Mouse (Mus musculus): ENCODE measurements around the gene Ap1b1. TPM values are rescaled to one million over a fixed set of nuclear protein-coding genes. Genes with fewer than 3 reads are reported as not detected.

Ap1b1 gene
- polyA plus RNA-seq (2016; fragmentation: Nextera tagmentation; extraction: Ambion mirVana): 110 TPM in 2 replicates

DNA sequence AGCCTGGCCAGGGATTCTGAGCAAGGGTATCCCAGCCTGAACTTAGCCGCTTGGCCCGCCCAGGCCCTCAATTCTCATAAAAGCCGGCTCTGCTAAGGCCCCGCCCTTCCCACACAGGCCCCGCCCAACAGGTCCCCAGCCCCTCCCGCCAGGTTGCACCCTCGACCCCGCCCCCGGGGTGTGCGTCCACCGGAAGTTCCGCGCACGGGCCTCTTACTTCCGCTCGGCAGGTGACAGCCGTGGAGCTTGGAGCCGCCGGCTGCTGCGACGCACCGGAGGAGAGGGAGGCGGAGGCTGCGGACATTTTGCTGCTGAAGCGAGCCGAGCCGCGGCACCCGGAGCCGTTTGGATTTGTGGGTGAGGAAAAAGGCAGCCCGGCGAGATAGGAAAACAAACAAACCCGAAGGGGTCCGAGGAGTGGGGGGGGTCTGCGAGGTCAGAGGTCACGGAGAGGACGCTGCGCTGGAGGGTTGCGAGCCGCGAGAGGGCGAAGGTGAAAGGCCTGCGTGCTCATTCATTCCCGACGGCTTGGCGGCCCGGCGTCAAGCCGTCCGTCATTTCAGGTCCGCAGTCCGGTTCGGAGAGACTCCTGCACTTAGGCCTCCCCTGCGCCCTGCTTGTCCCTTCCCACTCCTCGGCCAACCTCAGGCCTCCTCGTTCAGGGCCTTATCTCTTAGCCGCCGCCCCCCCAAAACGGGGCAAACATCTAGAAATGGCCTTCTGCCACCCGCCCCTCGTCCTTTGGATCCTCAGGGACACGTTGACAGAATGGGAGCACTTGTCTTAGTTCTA, at the start of gene Ap1b1:
Gene Ap1b1, plus strand, starts transcription at position 130 of the 792 bp plus-strand sequence.
- ATAC-seq: peak; percentile 94
- peaks cover 37% of the 10 kb centered on the region for H3K36me3 ChIP-seq
- H3K9me3 ChIP-seq (replicated peaks): no peaks in the 10 kb centered on the region
- H3K27me3 ChIP-seq (replicated peaks): no peaks in the 10 kb centered on the region
- peaks cover 81% of the 10 kb centered on the region for H3K4me1 ChIP-seq
- peak within 1 kb of the TSS; percentile 88 for H3K27ac ChIP-seq
- under 1% methylated on average over 62 of the region's 62 CpGs for WGBS (ENCODE audit: insufficient replicate concordance)
- peak within 1 kb of the TSS; percentile 90 for H3K4me2 ChIP-seq
- peak within 1 kb of the TSS; percentile 84 for H3K4me3 ChIP-seq
- H3K9ac ChIP-seq: peak within 1 kb of the TSS; percentile 89

- no peak for ATAC-seq
- 46% methylated on average over 13 of the region's 13 CpGs for WGBS (ENCODE audit: insufficient replicate concordance)
Observed at GRCm38 (mm10) chr11:4946530-4946929, 40.1 kb upstream of the Ap1b1 start.

GRCm38 (mm10) chr11:4946947-4947812, 39.4 kb upstream of the Ap1b1 start:
- Histone ChIP-seq H3K4me3 (peak overlapping the region; percentile 57), H3K4me2 (peak overlapping the region; percentile 82), H3K4me1 (peaks cover 16% of the 10 kb centered on the region), H3K27ac (no peak overlapping the region), H3K27me3 (replicated peaks) (peaks cover 99% of the 10 kb centered on the region), H3K36me3 (no peaks in the 10 kb centered on the region), H3K9ac (no peak overlapping the region), H3K9me3 (replicated peaks) (no peaks in the 10 kb centered on the region)
- under 1% methylated on average over 116 of the region's 120 CpGs for WGBS (ENCODE audit: insufficient replicate concordance)
- ATAC-seq: peak; percentile 52; the same call in 1 of the 2 replicates

More at GRCm38 (mm10) chr11:4946530-4946929, 40.1 kb upstream of the Ap1b1 start:
- no peaks in the 10 kb centered on the region for H3K36me3 ChIP-seq
- H3K27me3 ChIP-seq (replicated peaks): peaks cover 95% of the 10 kb centered on the region
- H3K4me3 ChIP-seq: peak overlapping the region; percentile 57; the same call in 1 of the 2 replicates
- H3K4me1 ChIP-seq: peaks cover 16% of the 10 kb centered on the region
- no peaks in the 10 kb centered on the region for H3K9me3 ChIP-seq (replicated peaks)
- H3K4me2 ChIP-seq: peak overlapping the region; percentile 82
- H3K27ac ChIP-seq: no peak overlapping the region
- no peak overlapping the region for H3K9ac ChIP-seq

DNA sequence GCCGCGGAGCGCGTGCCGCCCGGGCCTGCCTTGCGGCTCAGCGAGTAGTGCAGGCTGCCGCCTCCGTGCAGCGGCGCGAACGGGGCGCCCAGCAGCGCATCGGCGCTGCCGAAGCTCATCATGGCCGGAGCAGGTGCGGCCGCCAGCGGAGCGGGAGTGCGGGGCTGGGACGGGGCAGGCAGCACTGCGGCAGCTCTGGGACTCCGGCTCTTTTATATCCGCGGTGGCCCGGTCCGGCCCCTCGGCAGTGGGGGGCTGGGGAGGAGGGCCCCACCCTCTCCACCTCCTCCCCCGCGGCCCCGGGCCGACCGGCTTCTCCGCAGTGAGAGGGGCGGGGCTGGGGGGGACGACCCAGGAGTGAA, 38.8 kb upstream of the Ap1b1 start, which contains the start of gene Nefh:
Gene Nefh, minus strand, starts transcription at position 252 of the 362 bp plus-strand sequence.
- 0 out of 2 replicates have a peak, but pooled peaks have one; percentile 18 for ATAC-seq
- WGBS (ENCODE audit: insufficient replicate concordance): 2% methylated on average over 37 of the region's 41 CpGs
- Histone ChIP-seq H3K36me3 (no peaks in the 10 kb centered on the region), H3K9me3 (replicated peaks) (no peaks in the 10 kb centered on the region), H3K9ac (no peak within 1 kb of the TSS), H3K4me1 (peaks cover 16% of the 10 kb centered on the region), H3K27ac (no peak within 1 kb of the TSS), H3K27me3 (replicated peaks) (peaks cover 99% of the 10 kb centered on the region), H3K4me2 (peak within 1 kb of the TSS; percentile 82), H3K4me3 (peak within 1 kb of the TSS; percentile 57)

DNA sequence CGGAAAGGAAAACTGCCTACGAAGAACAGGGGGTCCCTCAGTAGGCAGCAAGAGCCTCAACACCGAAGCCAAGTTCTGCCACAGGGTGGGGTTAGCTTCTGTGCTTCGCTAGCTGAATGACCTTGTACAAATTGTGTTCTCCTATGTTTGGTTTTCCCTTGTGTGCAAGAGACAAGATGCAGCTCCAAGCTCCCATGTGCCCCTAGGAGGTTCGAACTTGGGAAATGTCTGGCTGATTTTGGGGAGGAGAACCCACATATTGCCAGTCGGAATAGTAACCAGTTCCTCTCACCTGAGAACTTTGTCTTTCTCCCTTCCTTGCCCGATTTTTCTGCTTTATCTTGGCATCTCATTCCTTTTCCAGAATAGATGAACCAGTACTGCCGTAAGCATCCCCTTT, 37.8 kb upstream of the Ap1b1 start:
- H3K27me3 ChIP-seq (replicated peaks): peaks cover 100% of the 10 kb centered on the region
- H3K9me3 ChIP-seq (replicated peaks): no peaks in the 10 kb centered on the region
- no peak overlapping the region for H3K4me2 ChIP-seq
- 32% methylated on average over 8 of the region's 8 CpGs for WGBS (ENCODE audit: insufficient replicate concordance)
- no peak overlapping the region for H3K4me3 ChIP-seq
- H3K9ac ChIP-seq: no peak overlapping the region
- no peak overlapping the region for H3K27ac ChIP-seq
- peaks cover 21% of the 10 kb centered on the region for H3K4me1 ChIP-seq
- H3K36me3 ChIP-seq: no peaks in the 10 kb centered on the region
- ATAC-seq: no peak

DNA sequence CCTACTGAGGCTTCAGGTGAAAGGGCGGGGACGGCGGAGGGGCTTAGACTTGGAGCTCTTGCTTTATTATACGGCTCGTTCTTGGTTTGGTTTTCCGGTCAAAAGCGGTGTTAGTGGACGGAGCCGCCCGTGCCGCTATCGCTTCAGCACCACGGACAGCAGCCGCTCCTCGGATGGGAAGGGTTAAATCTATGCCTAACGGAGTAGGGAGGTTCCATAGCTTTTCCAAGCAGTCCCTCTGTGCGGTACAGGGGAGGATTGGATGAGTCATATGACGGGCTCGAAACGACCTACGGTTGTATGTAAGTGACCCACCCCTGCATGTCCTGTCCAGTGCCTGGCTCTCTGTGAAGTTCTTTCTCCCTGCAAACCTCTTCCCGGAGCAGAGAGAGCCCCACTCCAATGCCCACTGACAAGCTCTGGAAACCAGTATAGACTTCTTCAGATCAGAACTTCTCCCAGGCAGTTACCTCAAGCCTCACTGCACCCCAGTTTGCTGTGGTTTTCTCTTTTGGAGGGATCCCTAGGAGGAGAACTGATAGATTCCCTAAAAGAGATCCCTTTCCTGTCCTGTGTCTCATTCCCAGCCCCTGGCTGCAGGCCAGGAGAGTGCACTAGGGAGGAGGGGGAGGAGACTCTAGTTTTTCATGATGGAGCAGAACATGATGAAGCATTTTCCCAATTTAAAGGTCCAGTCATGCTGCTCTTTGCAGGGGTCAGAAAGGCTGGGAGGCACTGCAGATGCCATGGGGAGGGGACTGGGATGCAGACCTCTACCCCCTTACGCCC, 37.2 kb upstream of the Ap1b1 start:
- 7% methylated on average over 23 of the region's 23 CpGs for WGBS (ENCODE audit: insufficient replicate concordance)
- H3K27me3 ChIP-seq (replicated peaks): peaks cover 100% of the 10 kb centered on the region
- H3K4me1 ChIP-seq: peaks cover 25% of the 10 kb centered on the region
- no peak overlapping the region for H3K4me2 ChIP-seq
- H3K4me3 ChIP-seq: no peak overlapping the region
- H3K27ac ChIP-seq: no peak overlapping the region
- H3K9ac ChIP-seq: no peak overlapping the region
- H3K9me3 ChIP-seq (replicated peaks): no peaks in the 10 kb centered on the region
- no peaks in the 10 kb centered on the region for H3K36me3 ChIP-seq
- ATAC-seq: no peak

GRCm38 (mm10) chr11:4953401-4953800, 33.2 kb upstream of the Ap1b1 start:
- H3K27ac ChIP-seq: no peak overlapping the region
- H3K4me2 ChIP-seq: no peak overlapping the region
- 2% methylated on average over 6 of the region's 6 CpGs for WGBS (ENCODE audit: insufficient replicate concordance)
- peaks cover 95% of the 10 kb centered on the region for H3K27me3 ChIP-seq (replicated peaks)
- H3K4me3 ChIP-seq: no peak overlapping the region
- no peak for ATAC-seq
- no peak overlapping the region for H3K9ac ChIP-seq
- peaks cover 9% of the 10 kb centered on the region for H3K4me1 ChIP-seq
- H3K9me3 ChIP-seq (replicated peaks): no peaks in the 10 kb centered on the region
- H3K36me3 ChIP-seq: no peaks in the 10 kb centered on the region

- H3K4me3 ChIP-seq: no peak overlapping the region
- ATAC-seq: no peak
- no peak overlapping the region for H3K9ac ChIP-seq
- WGBS (ENCODE audit: insufficient replicate concordance): 3% methylated on average over 8 of the region's 8 CpGs
- no peaks in the 10 kb centered on the region for H3K36me3 ChIP-seq
- no peak overlapping the region for H3K27ac ChIP-seq
- peaks cover 9% of the 10 kb centered on the region for H3K4me1 ChIP-seq
- no peak overlapping the region for H3K4me2 ChIP-seq
- no peaks in the 10 kb centered on the region for H3K9me3 ChIP-seq (replicated peaks)
- peaks cover 92% of the 10 kb centered on the region for H3K27me3 ChIP-seq (replicated peaks)
Observed at GRCm38 (mm10) chr11:4953918-4954317, 32.7 kb upstream of the Ap1b1 start.

GRCm38 (mm10) chr11:4963099-4963808, 23.4 kb upstream of the Ap1b1 start:
- Histone ChIP-seq H3K4me2 (no peak overlapping the region), H3K9me3 (replicated peaks) (no peaks in the 10 kb centered on the region), H3K4me1 (peaks cover 34% of the 10 kb centered on the region), H3K9ac (no peak overlapping the region), H3K4me3 (no peak overlapping the region), H3K27ac (no peak overlapping the region), H3K36me3 (no peaks in the 10 kb centered on the region), H3K27me3 (replicated peaks) (peaks cover 4% of the 10 kb centered on the region)
- 58% methylated on average over 6 of the region's 6 CpGs for WGBS (ENCODE audit: insufficient replicate concordance)
- no peak for ATAC-seq

DNA sequence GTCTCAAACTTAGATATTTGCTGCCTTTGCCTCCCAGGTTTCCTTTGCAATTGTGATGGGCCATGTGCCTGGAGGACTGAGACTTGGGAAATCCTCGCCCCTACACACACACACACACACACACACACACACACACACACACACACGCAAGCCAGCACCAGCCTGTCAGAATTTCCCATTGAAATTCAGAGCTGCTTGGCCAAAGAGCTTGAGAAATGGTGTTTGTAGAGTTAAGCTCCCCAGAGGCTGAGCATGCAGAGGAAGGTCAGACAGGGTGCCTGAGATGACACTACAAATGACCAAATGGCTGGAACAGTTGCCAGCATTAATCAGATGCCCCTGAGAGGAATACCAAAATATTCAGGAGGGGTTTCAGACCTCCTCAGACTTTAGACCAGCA, 20.3 kb upstream of the Ap1b1 start:
- Histone ChIP-seq H3K4me3 (no peak overlapping the region), H3K4me2 (peak overlapping the region; percentile 40), H3K27me3 (replicated peaks) (no peaks in the 10 kb centered on the region), H3K4me1 (peaks cover 48% of the 10 kb centered on the region), H3K36me3 (no peaks in the 10 kb centered on the region), H3K9me3 (replicated peaks) (no peaks in the 10 kb centered on the region), H3K9ac (0 out of 2 replicates have a peak overlapping the region, but pooled peaks have one; percentile 2), H3K27ac (peak overlapping the region; percentile 64)
- ATAC-seq: no peak
- WGBS (ENCODE audit: insufficient replicate concordance): 67% methylated on average over 2 of the region's 2 CpGs

DNA sequence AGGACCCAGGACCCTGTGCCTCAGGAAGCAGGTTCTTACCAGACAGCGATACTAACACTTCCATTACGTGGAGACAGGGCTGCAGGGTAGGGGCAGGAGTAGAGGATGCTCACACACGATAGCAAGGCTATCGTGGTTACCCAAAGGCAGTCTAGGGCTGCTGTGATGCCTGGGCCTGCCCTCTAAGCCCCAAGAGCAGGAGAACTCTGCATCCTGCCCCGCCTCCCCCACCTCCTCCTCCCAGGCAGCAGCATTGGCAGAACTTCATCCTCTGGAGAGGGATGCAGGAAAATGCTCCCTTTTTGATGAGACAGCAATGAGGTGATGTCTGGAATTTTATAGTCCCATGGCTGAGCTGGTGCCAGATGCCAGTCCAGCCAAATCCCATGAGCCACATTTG, 19.7 kb upstream of the Ap1b1 start:
- ATAC-seq: peak; percentile 86
- H3K4me2 ChIP-seq: peak overlapping the region; percentile 40
- peak overlapping the region; percentile 64 for H3K27ac ChIP-seq

More for the DNA sequence above, 19.7 kb upstream of the Ap1b1 start:
- Histone ChIP-seq H3K4me1 (peaks cover 48% of the 10 kb centered on the region), H3K9ac (peak overlapping the region; percentile 2; the same call in 1 of the 2 replicates), H3K27me3 (replicated peaks) (no peaks in the 10 kb centered on the region), H3K36me3 (no peaks in the 10 kb centered on the region), H3K9me3 (replicated peaks) (no peaks in the 10 kb centered on the region), H3K4me3 (no peak overlapping the region)
- 10% methylated on average over 5 of the region's 5 CpGs for WGBS (ENCODE audit: insufficient replicate concordance)

Measured in liver, embryonic 12.5 days (tissue).